Mouse (Mus musculus): ENCODE data around the gene Cxxc4. TPM values are rescaled to one million over a fixed set of nuclear protein-coding genes. Genes with fewer than 3 reads are reported as not detected.
A peak's percentile ranks its signal among the peaks of the same experiment; 100 is the strongest.
"Not testable (repeated sequence)": the region's sequence is repeated elsewhere in the genome, so short reads cannot be mapped to it uniquely, and the experiment has no call there.

Gene Cxxc4
- 5.4 and 6.2 TPM in 2 replicates for polyA plus RNA-seq (2014; fragmentation: Nextera tagmentation; extraction: Ambion mirVana)

- H3K27ac ChIP-seq (replicated peaks in 1 of 2; ENCODE audit: control insufficient read depth in 1 of 2, insufficient read depth in 1 of 2, low read depth in 2 of 2, low read length in 2 of 2), result peak within 1 kb of the TSS; percentile 67 to 81
- no peaks in the 10 kb centered on the region for H3K27me3 ChIP-seq (ENCODE audit: control insufficient read depth, insufficient read depth, low read length)
- no peak; the same call in 1 of the 2 replicates for ATAC-seq (ENCODE audit: insufficient number of reproducible peaks, insufficient read depth, low FRiP score, low read depth)
- no peaks in the 10 kb centered on the region for H3K36me3 ChIP-seq (ENCODE audit: control insufficient read depth, insufficient read depth, low read length)
- peaks cover 0 to 18% of the 10 kb centered on the region in 2 experiments; a peak in 2 of 4 replicates for H3K4me1 ChIP-seq (ENCODE audit: control insufficient read depth in 2 of 2, insufficient read depth in 2 of 2, low read length in 2 of 2)
- no peaks in the 10 kb centered on the region for H3K9me3 ChIP-seq (ENCODE audit: control insufficient read depth, low read length)
- peak within 1 kb of the TSS; percentile 60 for H3K9ac ChIP-seq (ENCODE audit: low read length)
- peak within 1 kb of the TSS; percentile 45 to 72 for H3K4me3 ChIP-seq (ENCODE audit: control insufficient read depth in 1 of 2, insufficient read depth in 1 of 2, low read depth in 1 of 2, low read length in 2 of 2)
- WGBS, result 3% methylated on average over 12 of the region's 22 CpGs
- peak within 1 kb of the TSS; percentile 73 for H3K4me2 ChIP-seq (ENCODE audit: low read length)
Observed at GRCm38 (mm10) chr3:134236414-134237112, at the start of gene Cxxc4. Gene Cxxc4 (plus strand): TSS chr3:134236484.

- no peaks in the 10 kb centered on the region for H3K27me3 ChIP-seq (ENCODE audit: control insufficient read depth, insufficient read depth, low read length)
- H3K4me1 ChIP-seq (ENCODE audit: control insufficient read depth in 2 of 2, insufficient read depth in 2 of 2, low read length in 2 of 2), result peaks cover 2 to 8% of the 10 kb centered on the region in 2 experiments; a peak in 2 of 4 replicates
- H3K9me3 ChIP-seq (ENCODE audit: control insufficient read depth, low read length), result no peaks in the 10 kb centered on the region
- ATAC-seq (ENCODE audit: insufficient number of reproducible peaks, insufficient read depth, low FRiP score, low read depth), result no peak
- 17% methylated on average over 12 of the region's 12 CpGs for WGBS
- no peaks in the 10 kb centered on the region for H3K36me3 ChIP-seq (ENCODE audit: control insufficient read depth, insufficient read depth, low read length)
- H3K4me2 ChIP-seq (ENCODE audit: low read length), result peak overlapping the region; percentile 75
- peak overlapping the region; percentile 28 to 41 for H3K4me3 ChIP-seq (ENCODE audit: control insufficient read depth in 1 of 2, insufficient read depth in 1 of 2, low read depth in 1 of 2, low read length in 2 of 2)
- H3K27ac ChIP-seq (replicated peaks in 1 of 2; ENCODE audit: control insufficient read depth in 1 of 2, insufficient read depth in 1 of 2, low read depth in 2 of 2, low read length in 2 of 2), result peak overlapping the region; percentile 54 to 70
- H3K9ac ChIP-seq (ENCODE audit: low read length), result peak overlapping the region; percentile 62
Observed at GRCm38 (mm10) chr3:134188979-134189946, 47.0 kb upstream of the Cxxc4 start.

- peaks cover 2 to 8% of the 10 kb centered on the region in 2 experiments; a peak in 2 of 4 replicates for H3K4me1 ChIP-seq (ENCODE audit: control insufficient read depth in 2 of 2, insufficient read depth in 2 of 2, low read length in 2 of 2)
- no peaks in the 10 kb centered on the region for H3K9me3 ChIP-seq (ENCODE audit: control insufficient read depth, low read length)
- H3K4me2 ChIP-seq (ENCODE audit: low read length), result peak overlapping the region; percentile 75
- H3K27me3 ChIP-seq (ENCODE audit: control insufficient read depth, insufficient read depth, low read length), result no peaks in the 10 kb centered on the region
- H3K4me3 ChIP-seq (ENCODE audit: control insufficient read depth in 1 of 2, insufficient read depth in 1 of 2, low read depth in 1 of 2, low read length in 2 of 2), result peak overlapping the region; percentile 41 to 56
- peak overlapping the region; percentile 62 for H3K9ac ChIP-seq (ENCODE audit: low read length)
- WGBS, result 19% methylated on average over 11 of the region's 11 CpGs
- no peak for ATAC-seq (ENCODE audit: insufficient number of reproducible peaks, insufficient read depth, low FRiP score, low read depth)
- H3K36me3 ChIP-seq (ENCODE audit: control insufficient read depth, insufficient read depth, low read length), result no peaks in the 10 kb centered on the region
- H3K27ac ChIP-seq (replicated peaks in 1 of 2; ENCODE audit: control insufficient read depth in 1 of 2, insufficient read depth in 1 of 2, low read depth in 2 of 2, low read length in 2 of 2), result peak overlapping the region; percentile 55 to 57
Observed at GRCm38 (mm10) chr3:134190046-134190445, 46.2 kb upstream of the Cxxc4 start.

- Histone ChIP-seq H3K36me3 (ENCODE audit: control insufficient read depth, insufficient read depth, low read length) (no peaks in the 10 kb centered on the region), H3K27ac (replicated peaks in 1 of 2; ENCODE audit: control insufficient read depth in 1 of 2, insufficient read depth in 1 of 2, low read depth in 2 of 2, low read length in 2 of 2) (peak overlapping the region; percentile 59 to 89), H3K9me3 (ENCODE audit: control insufficient read depth, low read length) (no peaks in the 10 kb centered on the region), H3K4me2 (ENCODE audit: low read length) (peak overlapping the region; percentile 46), H3K4me3 (ENCODE audit: control insufficient read depth in 1 of 2, insufficient read depth in 1 of 2, low read depth in 1 of 2, low read length in 2 of 2) (peak overlapping the region; percentile 11 to 34), H3K9ac (ENCODE audit: low read length) (peak overlapping the region; percentile 55; the same call in 1 of the 2 replicates), H3K27me3 (ENCODE audit: control insufficient read depth, insufficient read depth, low read length) (no peaks in the 10 kb centered on the region), H3K4me1 (ENCODE audit: control insufficient read depth in 2 of 2, insufficient read depth in 2 of 2, low read length in 2 of 2) (peaks cover 3 to 4% of the 10 kb centered on the region in 2 experiments; a peak in 3 of 4 replicates)
- WGBS, result 14% methylated on average over 9 of the region's 9 CpGs
- ATAC-seq (ENCODE audit: insufficient number of reproducible peaks, insufficient read depth, low FRiP score, low read depth), result peak; percentile 61; the same call in 1 of the 2 replicates
Observed at GRCm38 (mm10) chr3:134199892-134200291, 36.4 kb upstream of the Cxxc4 start.

- 90% methylated on average over 3 of the region's 3 CpGs for WGBS
- Histone ChIP-seq H3K27me3 (ENCODE audit: control insufficient read depth, insufficient read depth, low read length) (no peaks in the 10 kb centered on the region), H3K4me2 (ENCODE audit: low read length) (no peak overlapping the region), H3K4me1 (ENCODE audit: control insufficient read depth in 2 of 2, insufficient read depth in 2 of 2, low read length in 2 of 2) (no peaks in the 10 kb centered on the region), H3K9me3 (ENCODE audit: control insufficient read depth, low read length) (no peaks in the 10 kb centered on the region), H3K27ac (replicated peaks in 1 of 2; ENCODE audit: control insufficient read depth in 1 of 2, insufficient read depth in 1 of 2, low read depth in 2 of 2, low read length in 2 of 2) (no peak overlapping the region), H3K4me3 (ENCODE audit: control insufficient read depth in 1 of 2, insufficient read depth in 1 of 2, low read depth in 1 of 2, low read length in 2 of 2) (no peak overlapping the region), H3K9ac (ENCODE audit: low read length) (no peak overlapping the region), H3K36me3 (ENCODE audit: control insufficient read depth, insufficient read depth, low read length) (no peaks in the 10 kb centered on the region)
- ATAC-seq (ENCODE audit: insufficient number of reproducible peaks, insufficient read depth, low FRiP score, low read depth), result no peak
Observed at GRCm38 (mm10) chr3:134206624-134207023, 29.7 kb upstream of the Cxxc4 start.

GRCm38 (mm10) chr3:134210950-134211349 lies 25.3 kb upstream of the Cxxc4 start:
- ATAC-seq (ENCODE audit: insufficient number of reproducible peaks, insufficient read depth, low FRiP score, low read depth), result no peak
- 73% methylated on average over 6 of the region's 6 CpGs for WGBS
- no peaks in the 10 kb centered on the region for H3K27me3 ChIP-seq (ENCODE audit: control insufficient read depth, insufficient read depth, low read length)

GRCm38 (mm10) chr3:134219881-134220280 lies 16.4 kb upstream of the Cxxc4 start:
- ATAC-seq (ENCODE audit: insufficient number of reproducible peaks, insufficient read depth, low FRiP score, low read depth); H3K4me3 ChIP-seq (ENCODE audit: control insufficient read depth in 1 of 2, insufficient read depth in 1 of 2, low read depth in 1 of 2, low read length in 2 of 2): not testable (repeated sequence)

More at GRCm38 (mm10) chr3:134210950-134211349, 25.3 kb upstream of the Cxxc4 start:
- Histone ChIP-seq H3K9ac (ENCODE audit: low read length) (no peak overlapping the region), H3K9me3 (ENCODE audit: control insufficient read depth, low read length) (no peaks in the 10 kb centered on the region), H3K27ac (replicated peaks in 1 of 2; ENCODE audit: control insufficient read depth in 1 of 2, insufficient read depth in 1 of 2, low read depth in 2 of 2, low read length in 2 of 2) (no peak overlapping the region), H3K4me3 (ENCODE audit: control insufficient read depth in 1 of 2, insufficient read depth in 1 of 2, low read depth in 1 of 2, low read length in 2 of 2) (no peak overlapping the region), H3K4me2 (ENCODE audit: low read length) (no peak overlapping the region), H3K4me1 (ENCODE audit: control insufficient read depth in 2 of 2, insufficient read depth in 2 of 2, low read length in 2 of 2) (no peaks in the 10 kb centered on the region), H3K36me3 (ENCODE audit: control insufficient read depth, insufficient read depth, low read length) (no peaks in the 10 kb centered on the region)

More at GRCm38 (mm10) chr3:134219881-134220280, 16.4 kb upstream of the Cxxc4 start:
- not testable (repeated sequence) for H3K4me2 ChIP-seq (ENCODE audit: low read length); H3K27ac ChIP-seq (replicated peaks in 1 of 2; ENCODE audit: control insufficient read depth in 1 of 2, insufficient read depth in 1 of 2, low read depth in 2 of 2, low read length in 2 of 2); H3K4me1 ChIP-seq (ENCODE audit: control insufficient read depth in 2 of 2, insufficient read depth in 2 of 2, low read length in 2 of 2); H3K9ac ChIP-seq (ENCODE audit: low read length); H3K27me3 ChIP-seq (ENCODE audit: control insufficient read depth, insufficient read depth, low read length); H3K9me3 ChIP-seq (ENCODE audit: control insufficient read depth, low read length); H3K36me3 ChIP-seq (ENCODE audit: control insufficient read depth, insufficient read depth, low read length)

Measured in heart, embryonic 14.5 days (tissue).